Mouse (Mus musculus) B cell, adult 2 months (primary cell): ENCODE measurements at regions not wholly inside any gene's neighbourhood (a gene's known extent, or its start where the extent isn't known, plus 50 kb on each side); places are given as distances from the start of the nearest gene placed in this dataset.

Source experiments
- DNase-seq, 2 experiments: peaks; one replicate each; pipeline ENCODE4 v3.0.0; 2022

- DNase-seq: no peak
Measured at GRCm38 (mm10) chr7:72948026-72948425, 427.3 kb upstream of the Rgma start.

- DNase-seq: no peak
Measured at GRCm38 (mm10) chr7:72948666-72949065, 426.6 kb upstream of the Rgma start.

GRCm38 (mm10) chr7:72949886-72950285 is 425.4 kb upstream of the Rgma start:
- DNase-seq: no peak

- no peak for DNase-seq
Measured at GRCm38 (mm10) chr7:72957674-72958073, 417.6 kb upstream of the Rgma start.

GRCm38 (mm10) chr7:72961321-72961720 is 414.0 kb upstream of the Rgma start:
- no peak for DNase-seq

- DNase-seq: no peak
Measured at GRCm38 (mm10) chr7:72962815-72963214, 412.5 kb upstream of the Rgma start.

- DNase-seq: no peak
Measured at GRCm38 (mm10) chr7:72963908-72964307, 411.4 kb upstream of the Rgma start.

GRCm38 (mm10) chr7:72968193-72968592 is 407.1 kb upstream of the Rgma start:
- DNase-seq: no peak

- no peak for DNase-seq
Measured at GRCm38 (mm10) chr7:72971506-72972267, 403.6 kb upstream of the Rgma start.

GRCm38 (mm10) chr7:72972397-72972796 is 402.9 kb upstream of the Rgma start:
- DNase-seq: no peak

GRCm38 (mm10) chr7:72973771-72974170 is 401.5 kb upstream of the Rgma start:
- no peak for DNase-seq

- DNase-seq: no peak
Measured at GRCm38 (mm10) chr7:72974384-72974783, 400.9 kb upstream of the Rgma start.

- no peak for DNase-seq
Measured at GRCm38 (mm10) chr7:72990559-72991429, 384.5 kb upstream of the Rgma start.

GRCm38 (mm10) chr7:72998374-72998773 is 376.9 kb upstream of the Rgma start:
- no peak for DNase-seq

GRCm38 (mm10) chr7:73019151-73019550 is 356.2 kb upstream of the Rgma start:
- DNase-seq: no peak

- no peak for DNase-seq
Measured at GRCm38 (mm10) chr7:73019764-73020354, 355.4 kb upstream of the Rgma start.

GRCm38 (mm10) chr7:73021786-73022185 is 353.5 kb upstream of the Rgma start:
- DNase-seq: no peak

- no peak for DNase-seq
Measured at GRCm38 (mm10) chr7:73025640-73026039, 349.7 kb upstream of the Rgma start.

GRCm38 (mm10) chr7:73028952-73029351 is 346.4 kb upstream of the Rgma start:
- DNase-seq: no peak

GRCm38 (mm10) chr7:73031407-73031806 is 343.9 kb upstream of the Rgma start:
- DNase-seq: no peak

- DNase-seq: no peak
Measured at GRCm38 (mm10) chr7:73032316-73032980, 342.9 kb upstream of the Rgma start.

GRCm38 (mm10) chr7:73036801-73037555 is 338.3 kb upstream of the Rgma start:
- no peak for DNase-seq
